10 mouse cellular contexts compared by ENCODE assay signal in the genomic region with DNA sequence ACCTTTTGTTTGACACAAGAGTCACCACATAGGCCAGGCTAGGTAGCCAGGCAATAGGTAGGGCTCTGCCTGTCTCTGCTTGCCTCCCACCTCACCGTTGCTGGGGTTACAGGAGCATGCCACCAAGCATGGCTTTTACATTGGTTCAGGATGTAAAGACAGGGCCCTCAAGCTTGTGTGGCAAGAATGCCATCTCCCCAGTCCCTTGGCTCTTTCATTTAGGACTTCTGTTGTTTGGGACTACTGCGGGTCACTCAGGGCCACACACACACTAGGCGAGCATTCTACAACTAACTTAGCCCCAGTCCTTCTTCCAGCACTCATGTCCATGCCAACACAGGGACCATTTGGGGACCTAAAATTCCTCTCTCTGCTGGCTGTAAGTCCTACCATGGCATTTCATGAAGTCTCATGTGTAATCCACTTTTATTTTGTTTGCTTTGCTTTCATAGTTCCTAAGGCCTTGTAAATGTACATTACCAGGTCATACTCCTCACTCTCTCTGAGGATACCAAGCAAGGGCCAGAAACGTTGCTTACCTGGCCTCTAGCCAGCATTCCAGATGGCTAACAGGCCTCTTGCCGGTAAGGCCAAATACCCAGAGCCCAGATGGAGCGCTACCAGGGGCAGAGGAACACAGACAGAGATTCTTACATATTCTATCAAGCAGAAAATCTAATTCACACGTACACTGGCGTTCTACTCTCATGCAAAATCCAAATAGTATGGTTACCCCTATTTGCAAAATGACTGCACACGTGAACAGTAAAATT. TPM values are rescaled to one million over a fixed set of nuclear protein-coding genes. Genes with fewer than 3 reads are reported as not detected.
DNase-seq lines count a peak whose midpoint lies in the region; TF ChIP-seq lines count a peak whose summit lies in the region.
"Had no signal": no experiment of that assay in that cellular context is flagged by ENCODE, and none has a peak within 500 bp of the region (broad histone marks: within the 10 kb centered on the region; RNA-seq: fewer than 3 reads in every experiment).

No protein-coding gene starts in this region.

- WGBS in kidney, adult 2 months, result 68% methylated on average over 9 of the region's 9 CpGs
- WGBS in cerebellum, adult 2 months, result 21% methylated on average over 9 of the region's 9 CpGs

- H3K36me3 ChIP-seq in kidney, adult 2 months (ENCODE audit: control insufficient read depth, insufficient read depth, low read length), result no peaks in the 10 kb centered on the region
- H3K36me3 ChIP-seq: stomach, embryonic 15.5 days had no signal

- peak; percentile 4 for DNase-seq in kidney, adult 9 months
- DNase-seq in kidney, adult 2 months, result no peak
- peak; percentile 95 to 98 for DNase-seq in cerebellum, adult 2 months
- DNase-seq in gastrocnemius, adult 2 months, result peak; percentile 66
- DNase-seq in lung, adult 18-20 months, result peak; percentile 16 to 52
- DNase-seq in frontal cortex, postnatal 14 days (ENCODE audit: low spot score in 2 of 2), result no peak
- no peak for DNase-seq in right cerebral cortex, postnatal 36 days (ENCODE audit: low spot score in 2 of 2)
- no peak for DNase-seq in right cerebral cortex, adult 2 months (ENCODE audit: low spot score in 2 of 2)

- H3K4me3 ChIP-seq in kidney, adult 2 months (ENCODE audit: insufficient read depth, low read depth, low read length), result no peak overlapping the region
- no peak overlapping the region for H3K4me3 ChIP-seq in cerebellum, adult 2 months (replicated peaks; ENCODE audit: insufficient read depth, low read depth, low read length)
- H3K4me3 ChIP-seq in gastrocnemius, adult 2 months, result no peak overlapping the region
- H3K4me3 ChIP-seq: stomach, embryonic 15.5 days had no signal

- no peaks in the 10 kb centered on the region for H3K4me1 ChIP-seq in kidney, adult 2 months (ENCODE audit: control insufficient read depth, insufficient read depth, low read length)
- peaks cover 28% of the 10 kb centered on the region for H3K4me1 ChIP-seq in cerebellum, adult 2 months (ENCODE audit: control insufficient read depth, insufficient read depth, low read length)

- no peaks in the 10 kb centered on the region for H3K27me3 ChIP-seq in kidney, adult 2 months (replicated peaks; ENCODE audit: control insufficient read depth, insufficient read depth, low read length)
- no peaks in the 10 kb centered on the region for H3K27me3 ChIP-seq in cerebellum, adult 2 months (ENCODE audit: control insufficient read depth, insufficient read depth, low read length)
- H3K27me3 ChIP-seq: stomach, embryonic 15.5 days had no signal

- TF ChIP-seq CTCF in kidney, adult 2 months (conservative IDR thresholded peaks at IDR 0.05; ENCODE audit: insufficient read depth, insufficient read length, low read depth, low read length), result no peak
- no peak for TF ChIP-seq CTCF in cerebellum, adult 2 months (IDR thresholded peaks at IDR 0.05; ENCODE audit: borderline replicate concordance, insufficient read depth, low read depth, low read length)
- TF ChIP-seq CTCF in gastrocnemius, adult 2 months (IDR thresholded peaks at IDR 0.05), result no peak

- H3K27ac ChIP-seq in kidney, adult 2 months (ENCODE audit: insufficient read depth, low read depth, low read length), result no peak overlapping the region
- H3K27ac ChIP-seq in cerebellum, adult 2 months (ENCODE audit: insufficient read depth, low read length), result no peak overlapping the region
- peak overlapping the region; percentile 13; the same call in 1 of the 2 replicates for H3K27ac ChIP-seq in gastrocnemius, adult 2 months
- H3K27ac ChIP-seq: liver, embryonic 14.5 days; stomach, embryonic 15.5 days had no signal

- intact Hi-C loops in gastrocnemius, adult 2 months (cut with DNase I), result no loop called here

- TF ChIP-seq POLR2A in kidney, adult 2 months (IDR thresholded peaks at IDR 0.05; ENCODE audit: low read depth, low read length), result no peak
- TF ChIP-seq POLR2A in cerebellum, adult 2 months (IDR thresholded peaks at IDR 0.05; ENCODE audit: borderline replicate concordance, insufficient read depth, low read length), result no peak

RNA-seq across cellular contexts. Expression of a gene that starts 52.2 kb away (rescaled TPM):
- 0.96 and 1.1 TPM in 2 replicates for polyA plus RNA-seq in kidney, adult 2 months (2012; rRNA removed)
- polyA plus RNA-seq in cerebellum, adult 2 months (2012; rRNA removed), result 10.0 and 10.2 TPM in 2 replicates
- total RNA-seq in gastrocnemius, adult 2 months (2021), result 100 to 1,000 TPM in 1 of 2 experiments, 10 to 100 TPM in 1; 39.9 to 102 TPM

Comparison
In these comparisons a context has a peak if more than half of its experiments do, and no peak if none do; other contexts are left out.
1. DNase-seq: peak in kidney, adult 9 months (single experiment), cerebellum, adult 2 months (2 of 2), gastrocnemius, adult 2 months (single experiment) and lung, adult 18-20 months (2 of 2); none in kidney, adult 2 months (single experiment), frontal cortex, postnatal 14 days (0 of 2), right cerebral cortex, postnatal 36 days (0 of 2) and right cerebral cortex, adult 2 months (0 of 2).